Mouse (Mus musculus): ENCODE measurements around the gene Elovl2.

Gene Elovl2

GRCm38 (mm10) chr13:41146271-41146670 lies 73.9 kb downstream of the Elovl2 start:
- DNase-seq (ENCODE audit: low read depth, low spot score): peak; percentile 63

GRCm38 (mm10) chr13:41145433-41145970 lies 74.7 kb downstream of the Elovl2 start:
- no peak for DNase-seq (ENCODE audit: low read depth, low spot score)

DNA sequence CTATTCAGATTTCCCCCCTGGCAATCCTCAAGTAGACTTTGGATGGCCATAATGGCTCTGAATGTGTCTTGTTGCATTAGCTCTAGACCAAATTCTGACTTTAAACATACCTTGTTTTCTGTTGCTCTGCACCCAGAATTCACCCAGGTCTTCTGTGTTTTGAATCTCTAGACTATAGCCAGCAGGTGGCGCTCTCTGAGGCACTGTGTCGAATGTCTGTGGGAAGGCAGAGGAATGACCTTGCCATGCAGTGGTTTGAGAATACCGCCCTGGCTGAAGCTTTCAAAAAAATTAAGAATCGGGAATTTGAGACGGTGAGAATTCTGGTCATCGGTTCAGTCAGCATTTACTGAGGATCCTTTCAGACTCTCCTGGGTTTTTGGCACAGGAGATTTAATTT lies 85.3 kb downstream of the Elovl2 start:
- peak; percentile 74 for DNase-seq (ENCODE audit: low read depth, low spot score)
